In the genomic region with DNA sequence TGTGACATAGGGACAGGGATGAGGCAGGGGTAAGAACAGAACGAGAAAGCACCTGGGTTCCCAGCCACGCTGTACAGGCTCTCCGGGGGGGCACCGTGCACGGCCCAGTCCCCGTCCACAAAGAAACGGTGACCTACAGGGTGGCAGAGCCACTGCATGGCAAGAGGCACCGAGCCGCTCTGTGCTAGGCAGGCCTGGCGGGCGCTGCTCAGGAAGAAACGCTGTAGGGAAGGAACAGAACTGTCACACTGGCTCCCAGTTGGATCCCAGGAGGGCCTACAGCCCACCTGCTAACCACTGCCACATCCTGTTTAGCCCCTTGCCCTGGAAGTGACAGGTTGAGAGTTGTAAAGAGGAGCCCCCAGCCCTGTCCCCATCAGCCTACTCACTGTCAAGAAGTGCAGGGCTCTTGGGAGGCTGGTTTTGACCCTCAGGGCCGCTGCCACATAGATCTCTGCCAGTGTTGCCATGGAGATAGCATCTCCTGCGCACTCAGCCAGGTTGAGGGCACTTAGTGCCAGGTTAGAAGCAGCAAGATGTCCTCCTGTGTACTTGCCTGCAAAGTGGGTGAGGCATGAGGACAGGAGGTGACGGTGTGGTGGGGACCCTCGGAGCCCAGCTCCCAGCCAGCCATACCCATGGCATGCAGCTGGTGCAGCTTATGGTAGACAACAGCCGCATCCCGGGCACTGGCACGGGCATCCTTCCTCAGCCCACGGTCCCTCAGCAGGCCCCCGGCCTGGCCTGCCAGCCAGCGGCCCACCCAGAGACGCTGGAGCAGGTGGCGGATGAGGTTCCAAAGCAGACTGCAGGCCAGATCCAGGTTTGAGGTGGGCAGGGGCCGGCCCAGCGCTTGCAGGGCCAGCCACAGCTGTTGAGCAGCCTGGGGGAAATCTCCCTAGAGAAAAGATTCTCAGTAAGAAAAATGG, we compare ENCODE assay signal across 12 mouse cellular contexts. TPM values are rescaled to one million over a fixed set of nuclear protein-coding genes. Genes with fewer than 3 reads are reported as not detected.
DNase-seq lines count a peak whose midpoint lies in the region; ATAC-seq lines count a peak whose summit lies in the region.
"Had no signal": no experiment of that assay in that cellular context is flagged by ENCODE, and none has a peak within 500 bp of the region (broad histone marks: within the 10 kb centered on the region; RNA-seq: fewer than 3 reads in every experiment).

No protein-coding gene starts in this region.

- peaks cover 60% of the 10 kb centered on the region for H3K36me3 ChIP-seq in heart, embryonic 11.5 days (ENCODE audit: control insufficient read depth, insufficient read depth, low read length)
- H3K36me3 ChIP-seq in forebrain, embryonic 15.5 days: peaks cover 58% of the 10 kb centered on the region
- peaks cover 69% of the 10 kb centered on the region for H3K36me3 ChIP-seq in midbrain, embryonic 14.5 days (ENCODE audit: control insufficient read depth, insufficient read depth, low read length)

- H3K4me1 ChIP-seq in heart, embryonic 11.5 days (ENCODE audit: control insufficient read depth, insufficient read depth, low read length): peaks cover 26% of the 10 kb centered on the region
- H3K4me1 ChIP-seq in forebrain, embryonic 15.5 days: peaks cover 26% of the 10 kb centered on the region
- peaks cover 15% of the 10 kb centered on the region for H3K4me1 ChIP-seq in midbrain, embryonic 14.5 days (ENCODE audit: control insufficient read depth, insufficient read depth, low read length)

- H3K9ac ChIP-seq in heart, embryonic 11.5 days (ENCODE audit: low read depth, low read length): 0 out of 2 replicates have a peak overlapping the region, but pooled peaks have one; percentile 22
- no peak overlapping the region for H3K9ac ChIP-seq in forebrain, embryonic 15.5 days (replicated peaks)
- H3K9ac ChIP-seq in midbrain, embryonic 14.5 days (replicated peaks; ENCODE audit: low read length): peak overlapping the region; percentile 21; the same call in 1 of the 2 replicates
- H3K9ac ChIP-seq: limb, embryonic 15.5 days had no signal

- no peak overlapping the region for H3K4me2 ChIP-seq in heart, embryonic 11.5 days
- H3K4me2 ChIP-seq in forebrain, embryonic 15.5 days (replicated peaks): no peak overlapping the region
- no peak overlapping the region for H3K4me2 ChIP-seq in midbrain, embryonic 14.5 days (ENCODE audit: low read length)
- H3K4me2 ChIP-seq: limb, embryonic 15.5 days had no signal

- no peaks in the 10 kb centered on the region for H3K27me3 ChIP-seq in heart, embryonic 11.5 days (ENCODE audit: control insufficient read depth, insufficient read depth, low read length)
- H3K27me3 ChIP-seq in forebrain, embryonic 15.5 days: no peaks in the 10 kb centered on the region
- no peaks in the 10 kb centered on the region for H3K27me3 ChIP-seq in midbrain, embryonic 14.5 days (ENCODE audit: control insufficient read depth, insufficient read depth, low read length)
- H3K27me3 ChIP-seq: limb, embryonic 15.5 days had no signal

- H3K4me3 ChIP-seq in heart, embryonic 11.5 days (ENCODE audit: low read depth, low read length): no peak overlapping the region
- H3K4me3 ChIP-seq in forebrain, embryonic 15.5 days: no peak overlapping the region
- no peak overlapping the region for H3K4me3 ChIP-seq in midbrain, embryonic 14.5 days (replicated peaks; ENCODE audit: low read depth, low read length)
- H3K4me3 ChIP-seq: heart, embryonic 10.5 days; limb, embryonic 15.5 days had no signal

- intact Hi-C loops in heart, postnatal 25 days (cut with DNase I): loop anchor here (5.0 kb wide), 1 partner anchor 49 kb away; no protein-coding TSS in a partner anchor

- ATAC-seq in heart, embryonic 11.5 days (replicated peaks; ENCODE audit: insufficient number of reproducible peaks, low FRiP score, low TSS enrichment): no peak
- no peak for ATAC-seq in forebrain, embryonic 15.5 days (replicated peaks)
- no peak for ATAC-seq in midbrain, embryonic 14.5 days (ENCODE audit: low FRiP score, low TSS enrichment)

- WGBS in heart, embryonic 11.5 days (ENCODE audit: insufficient replicate concordance): 96% methylated on average over 26 of the region's 26 CpGs
- WGBS in forebrain, embryonic 15.5 days: 88% methylated on average over 26 of the region's 26 CpGs
- 82% methylated on average over 26 of the region's 26 CpGs for WGBS in midbrain, embryonic 14.5 days

- H3K9me3 ChIP-seq in heart, embryonic 11.5 days (replicated peaks; ENCODE audit: control insufficient read depth, low read length): no peaks in the 10 kb centered on the region
- no peaks in the 10 kb centered on the region for H3K9me3 ChIP-seq in forebrain, embryonic 15.5 days
- H3K9me3 ChIP-seq in midbrain, embryonic 14.5 days (ENCODE audit: control insufficient read depth, low read length): no peaks in the 10 kb centered on the region
- H3K9me3 ChIP-seq: heart, embryonic 10.5 days; limb, embryonic 15.5 days had no signal

- H3K27ac ChIP-seq in heart, embryonic 11.5 days (ENCODE audit: low read depth, low read length): no peak overlapping the region
- peak overlapping the region; percentile 57; the same call in 1 of the 2 replicates for H3K27ac ChIP-seq in forebrain, embryonic 15.5 days (replicated peaks)
- H3K27ac ChIP-seq in midbrain, embryonic 14.5 days (replicated peaks; ENCODE audit: low read depth, low read length): peak overlapping the region; percentile 32
- H3K27ac ChIP-seq: heart, embryonic 10.5 days had no signal

- no peak for DNase-seq in heart, postnatal 25 days (ENCODE audit: low spot score)
- DNase-seq in cerebellum, adult 18-20 months: peak; percentile 62 to 65
- DNase-seq in midbrain, embryonic 14.5 days: no peak
- no peak for DNase-seq in right cerebral cortex, postnatal 10 days (ENCODE audit: low spot score in 2 of 2)
- no peak for DNase-seq in kidney, adult 11 months
- no peak for DNase-seq in ovary, adult 18-20 months (ENCODE audit: low spot score)
- DNase-seq: kidney, adult 18-20 months; lung, postnatal 36 days had no signal

RNA-seq across cellular contexts. Expression of gene Srebf1, which starts 19.4 kb away (rescaled TPM):
- polyA plus RNA-seq in heart, embryonic 11.5 days (2014; fragmentation: Nextera tagmentation; extraction: Ambion mirVana): 39.0 and 41.0 TPM in 2 replicates
- 10 to 100 TPM; 30.7 to 38.3 TPM for total RNA-seq in heart, postnatal 25 days (2021)
- 48.2 and 52.7 TPM in 2 replicates for polyA plus RNA-seq in forebrain, embryonic 15.5 days (2015; fragmentation: Nextera tagmentation; extraction: Ambion mirVana)
- 34.5 and 35.2 TPM in 2 replicates for polyA plus RNA-seq in midbrain, embryonic 14.5 days (2014; fragmentation: Nextera tagmentation; extraction: Ambion mirVana)

Comparison
In these comparisons a context has a peak if more than half of its experiments do, and no peak if none do; other contexts are left out.
1. DNase-seq: peak in cerebellum, adult 18-20 months (2 of 2); none in heart, postnatal 25 days (single experiment), midbrain, embryonic 14.5 days (single experiment), right cerebral cortex, postnatal 10 days (0 of 2), kidney, adult 11 months (single experiment) and ovary, adult 18-20 months (single experiment).